ENCODE assay signal across 8 mouse cellular contexts in the genomic region with DNA sequence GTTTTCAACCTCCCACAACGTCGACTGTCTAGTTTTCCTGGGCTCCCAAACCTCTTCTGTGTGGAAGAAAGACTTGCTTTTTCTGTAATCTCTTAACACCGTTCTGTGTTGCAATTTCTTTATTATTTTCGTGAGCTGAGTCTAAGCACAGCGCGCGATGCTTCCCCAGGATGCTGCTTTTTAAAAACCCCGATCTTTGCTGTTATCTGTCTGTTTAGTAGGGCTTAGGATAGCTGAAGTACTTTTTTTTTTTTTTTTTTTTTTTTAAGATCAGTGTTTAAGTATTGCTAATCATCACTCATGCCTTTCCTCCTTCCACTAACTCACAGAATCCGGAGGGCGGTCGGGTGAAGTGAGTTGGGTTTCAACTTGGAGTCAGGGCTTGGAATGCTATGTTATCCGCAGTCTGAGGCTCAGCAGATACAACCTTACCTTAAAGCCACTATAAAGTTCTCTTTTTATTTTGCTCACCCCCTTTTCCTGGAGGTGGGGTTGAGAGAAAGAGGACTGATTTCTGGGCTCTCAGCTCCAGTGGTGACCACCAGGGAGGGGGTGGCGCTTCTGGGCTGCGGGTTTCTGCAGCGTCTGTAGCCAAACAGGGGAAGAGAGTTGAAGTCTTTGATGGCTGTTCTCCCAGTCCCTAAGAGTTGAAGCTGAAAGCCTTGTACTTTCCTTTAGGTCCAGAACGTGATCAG. TPM values are rescaled to one million over a fixed set of nuclear protein-coding genes. Genes with fewer than 3 reads are reported as not detected.
DNase-seq lines count a peak whose midpoint lies in the region; ATAC-seq lines count a peak whose summit lies in the region.

No protein-coding gene starts in this region.

- peaks cover 16% of the 10 kb centered on the region for H3K4me1 ChIP-seq in limb, embryonic 10.5 days
- no peaks in the 10 kb centered on the region for H3K4me1 ChIP-seq in neural tube, embryonic 14.5 days (ENCODE audit: control insufficient read depth, insufficient read depth, low read length)

- H3K9me3 ChIP-seq in limb, embryonic 10.5 days (replicated peaks): no peaks in the 10 kb centered on the region
- no peaks in the 10 kb centered on the region for H3K9me3 ChIP-seq in neural tube, embryonic 14.5 days (ENCODE audit: control insufficient read depth, low read length)

- 0% methylated on average over 16 of the region's 16 CpGs for WGBS in limb, embryonic 10.5 days
- 0% methylated on average over 16 of the region's 16 CpGs for WGBS in neural tube, embryonic 14.5 days

- H3K36me3 ChIP-seq in limb, embryonic 10.5 days: no peaks in the 10 kb centered on the region
- no peaks in the 10 kb centered on the region for H3K36me3 ChIP-seq in neural tube, embryonic 14.5 days (ENCODE audit: control insufficient read depth, insufficient read depth, low read length)

- peak overlapping the region; percentile 79 for H3K4me2 ChIP-seq in neural tube, embryonic 14.5 days (ENCODE audit: low read depth, low read length)

- peak; percentile 61 to 71 for ATAC-seq in hematopoietic stem cell, adult 5-6 weeks (replicated peaks in 1 of 2; ENCODE audit: insufficient read depth in 1 of 2, low FRiP score in 2 of 2, low TSS enrichment in 1 of 2, low read depth in 1 of 2, poor library complexity in 2 of 2, severe bottlenecking in 2 of 2)
- ATAC-seq in neural tube, embryonic 14.5 days (ENCODE audit: low read depth): peak; percentile 28; the same call in 1 of the 2 replicates

- peak; percentile 14 for DNase-seq in layer of hippocampus, adult 11-12 months (ENCODE audit: low spot score)
- DNase-seq in layer of hippocampus, adult 9-11 months: no peak
- peak; percentile 60 to 68 for DNase-seq in cerebellum, postnatal 14 days
- DNase-seq in limb, embryonic 10.5 days (ENCODE audit: low spot score): peak; percentile 54
- no peak for DNase-seq in adrenal gland, postnatal 4 days (ENCODE audit: low spot score in 2 of 2)
- no peak for DNase-seq in adrenal gland, adult 2 months

- H3K4me3 ChIP-seq in limb, embryonic 10.5 days: peak overlapping the region; percentile 53
- H3K4me3 ChIP-seq in neural tube, embryonic 14.5 days (ENCODE audit: low read depth, low read length): peak overlapping the region; percentile 59

- no peak overlapping the region for H3K27ac ChIP-seq in limb, embryonic 10.5 days
- peak overlapping the region; percentile 68 for H3K27ac ChIP-seq in neural tube, embryonic 14.5 days (ENCODE audit: low read depth, low read length)

- peaks cover 56% of the 10 kb centered on the region for H3K27me3 ChIP-seq in limb, embryonic 10.5 days (ENCODE audit: low read depth, poor library complexity, severe bottlenecking)
- 0 out of 2 replicates have a peak, but pooled peaks cover 2% of the 10 kb centered on the region for H3K27me3 ChIP-seq in neural tube, embryonic 14.5 days (ENCODE audit: control insufficient read depth, insufficient read depth, low read length)

- H3K9ac ChIP-seq in neural tube, embryonic 14.5 days (replicated peaks; ENCODE audit: low read depth, low read length): peak overlapping the region; percentile 67

RNA-seq across cellular contexts. Expression of a gene that starts 3.7 kb away (rescaled TPM):
- total RNA-seq in hematopoietic stem cell, adult 5-6 weeks (2017): not detected in 2 replicates
- 0.13 TPM in 1 of 2 replicates, not detected in the other for polyA plus RNA-seq in limb, embryonic 10.5 days (2016; fragmentation: Nextera tagmentation; extraction: Ambion mirVana)
- polyA plus RNA-seq in neural tube, embryonic 14.5 days (2014; fragmentation: Nextera tagmentation; extraction: Ambion mirVana): 35.2 and 43.6 TPM in 2 replicates
- total RNA-seq in adrenal gland, postnatal 4 days (2021): under 1 TPM; 0.56 to 0.59 TPM
- total RNA-seq in adrenal gland, adult 2 months (2021): not detected
- polyA plus RNA-seq in adrenal gland, adult 2 months (2012; rRNA removed): 0.06 TPM in 1 of 2 replicates, not detected in the other

Comparison
In these comparisons a context has a peak if more than half of its experiments do, and no peak if none do; other contexts are left out.
1. DNase-seq: peak in layer of hippocampus, adult 11-12 months (single experiment), cerebellum, postnatal 14 days (2 of 2) and limb, embryonic 10.5 days (single experiment); none in layer of hippocampus, adult 9-11 months (single experiment), adrenal gland, postnatal 4 days (0 of 2) and adrenal gland, adult 2 months (single experiment).